Mouse (Mus musculus) MEL (cell line): ENCODE data around the gene Ugt1a6b.

Experiments used
- GATA1 ChIP-seq: IDR thresholded peaks from 2 replicates; pipeline ENCODE4 v1.6.1; 2011; ENCODE audit warnings: low read depth, low read length, improper control_type of control experiment
- JUND ChIP-seq: IDR thresholded peaks from 2 replicates; pipeline ENCODE4 v1.6.1; 2011; ENCODE audit warnings: low read depth, mild to moderate bottlenecking, improper control_type of control experiment, low read length
- MAFK ChIP-seq: IDR thresholded peaks from 2 replicates; pipeline ENCODE4 v1.6.1; 2011; ENCODE audit warnings: low read depth, mild to moderate bottlenecking, low read length, improper control_type of control experiment, borderline replicate concordance
- MXI1 ChIP-seq: IDR thresholded peaks from 2 replicates; pipeline ENCODE4 v1.6.1; 2011; ENCODE audit warnings: mild to moderate bottlenecking, low read depth, low read length, improper control_type of control experiment
- POLR2AphosphoS2 ChIP-seq: IDR thresholded peaks from 2 replicates; pipeline ENCODE4 v1.6.1; 2011; ENCODE audit warnings: low read length, improper control_type of control experiment
- ZC3H11A ChIP-seq: IDR thresholded peaks from 2 replicates; pipeline ENCODE4 v1.6.1; 2012; ENCODE audit warnings: low read depth, mild to moderate bottlenecking, inconsistent platforms, low read length, improper control_type of control experiment

DNA sequence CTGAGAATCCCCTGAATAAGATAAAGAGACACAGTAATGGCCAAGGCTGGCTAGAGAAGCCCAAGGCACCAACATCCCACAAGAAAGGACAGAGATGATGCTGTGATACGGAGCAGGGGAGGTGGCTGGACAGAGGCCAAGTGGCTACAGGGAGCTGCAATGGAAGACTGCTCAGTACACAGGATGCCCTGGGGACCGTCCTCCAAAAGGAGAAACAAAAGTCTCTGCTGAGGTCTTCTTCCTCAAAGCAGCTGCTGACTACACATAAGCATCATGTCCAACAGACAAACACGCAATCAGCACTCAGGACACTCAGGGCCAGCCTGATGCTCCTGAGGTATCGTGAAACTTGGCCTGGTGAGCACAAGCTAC is 161.8 kb downstream of the Ugt1a6b start:
- TF ChIP-seq MAFK, result no peak
- TF ChIP-seq MXI1, result no peak
- no peak for TF ChIP-seq GATA1
- no peak for TF ChIP-seq POLR2AphosphoS2
- no peak for TF ChIP-seq JUND
- no peak for TF ChIP-seq ZC3H11A
